Mouse (Mus musculus) kidney, postnatal 4 days (tissue): ENCODE results near the gene Dlg4.
"Not testable (repeated sequence)": the region's sequence is repeated elsewhere in the genome, so short reads cannot be mapped to it uniquely, and the experiment has no call there.

Experiments
- DNase-seq, 2 experiments: peaks; one replicate each; pipeline ENCODE4 v3.0.0; 2021; ENCODE audit warnings: mixed read lengths in 2 of 2

Gene Dlg4

DNA sequence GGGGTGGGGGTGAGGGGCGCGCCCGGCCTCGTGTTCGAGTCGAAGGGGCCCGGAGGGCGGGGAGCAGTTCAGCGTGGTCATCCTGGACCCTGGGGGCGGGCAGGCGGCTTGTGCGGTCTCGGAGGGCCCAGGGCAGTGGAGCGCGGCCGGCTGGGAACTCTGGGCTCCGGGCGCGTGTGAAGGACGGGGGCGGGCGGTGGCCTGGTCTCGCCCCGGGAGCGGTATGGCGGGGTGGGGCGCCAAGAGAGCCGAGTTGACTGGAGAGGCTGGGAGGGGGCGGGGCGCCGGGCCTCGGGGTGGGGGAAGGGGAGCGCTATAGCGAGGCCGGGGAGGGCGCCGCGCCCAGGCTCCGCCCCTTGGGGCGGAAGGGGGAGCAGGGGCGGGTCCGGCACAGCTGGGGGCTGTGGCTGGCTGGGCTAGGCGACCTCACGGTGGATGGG, 19.7 kb upstream of the Dlg4 start:
- peak; percentile 94 to 96 for DNase-seq

DNA sequence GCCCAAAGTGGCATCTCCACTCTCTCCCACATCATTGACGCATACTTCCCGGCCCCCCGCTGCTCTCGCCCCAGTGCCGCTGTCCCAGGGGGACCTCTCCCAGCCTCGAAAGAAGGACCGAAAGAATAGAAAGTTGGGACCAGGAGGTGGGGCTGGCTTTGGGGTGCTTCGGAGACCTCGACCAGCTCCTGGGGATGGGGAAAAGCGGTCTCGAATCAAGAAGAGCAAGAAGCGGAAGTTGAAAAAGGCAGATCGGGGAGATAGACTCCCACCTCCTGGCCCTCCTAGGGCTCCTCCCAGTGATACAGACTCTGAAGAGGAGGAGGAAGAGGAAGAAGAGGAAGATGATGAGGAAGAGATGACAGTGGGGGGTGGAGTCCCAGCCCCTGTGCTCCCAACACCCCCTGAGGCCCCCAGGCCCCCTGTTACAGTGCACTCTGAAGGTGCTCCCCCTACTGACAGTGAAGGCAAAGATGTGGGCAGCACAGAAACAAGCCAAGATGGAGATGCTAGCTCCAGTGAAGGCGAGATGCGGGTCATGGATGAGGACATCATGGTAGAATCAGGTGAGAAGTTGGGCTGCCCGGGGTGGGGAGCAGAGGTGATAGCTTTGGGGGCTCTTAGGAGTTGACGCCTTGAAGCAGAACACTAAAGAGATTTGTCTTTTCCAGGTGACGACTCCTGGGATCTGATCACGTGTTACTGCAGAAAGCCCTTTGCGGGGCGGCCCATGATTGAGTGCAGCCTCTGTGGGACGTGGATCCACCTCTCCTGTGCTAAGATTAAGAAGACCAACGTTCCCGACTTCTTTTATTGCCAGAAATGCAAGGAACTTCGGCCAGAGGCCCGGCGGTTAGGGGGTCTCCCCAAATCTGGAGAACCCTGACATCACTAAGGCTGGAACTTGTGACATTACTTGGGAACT, 17.9 kb upstream of the Dlg4 start:
- no peak for DNase-seq

- DNase-seq, result no peak
These were observed 17.1 kb upstream of the Dlg4 start for GRCm38 (mm10) chr11:69999666-70000065.

DNA sequence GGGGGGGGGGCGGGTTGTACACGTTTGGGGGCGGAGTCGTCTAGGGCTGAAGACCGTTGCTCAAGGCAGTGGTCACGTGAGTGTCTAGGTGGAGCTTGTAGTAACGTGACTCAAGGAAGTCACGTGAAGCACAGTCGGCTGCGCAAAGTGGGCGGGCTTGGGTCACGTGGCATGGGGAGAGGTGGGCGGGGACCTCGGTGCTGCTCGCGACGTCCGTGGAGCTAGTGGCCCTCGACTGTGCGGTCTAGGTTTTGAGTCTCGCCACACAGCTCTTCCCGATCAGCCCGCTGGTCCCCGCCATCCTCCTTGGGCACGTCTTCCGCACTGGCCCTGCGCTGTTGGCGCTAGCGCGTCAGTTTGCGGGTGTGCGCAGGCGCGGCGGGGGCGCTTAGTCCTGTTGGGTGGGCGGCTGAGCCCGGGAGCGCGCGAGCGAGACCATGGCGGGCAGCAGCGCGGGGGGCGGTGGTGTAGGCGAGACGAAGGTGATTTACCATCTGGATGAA, 16.3 kb upstream of the Dlg4 start, which contains the start of gene Dvl2:
Gene Dvl2, plus strand, starts transcription at position 200 of the 503 bp plus-strand sequence.
- peak; percentile 95 to 96 for DNase-seq

DNA sequence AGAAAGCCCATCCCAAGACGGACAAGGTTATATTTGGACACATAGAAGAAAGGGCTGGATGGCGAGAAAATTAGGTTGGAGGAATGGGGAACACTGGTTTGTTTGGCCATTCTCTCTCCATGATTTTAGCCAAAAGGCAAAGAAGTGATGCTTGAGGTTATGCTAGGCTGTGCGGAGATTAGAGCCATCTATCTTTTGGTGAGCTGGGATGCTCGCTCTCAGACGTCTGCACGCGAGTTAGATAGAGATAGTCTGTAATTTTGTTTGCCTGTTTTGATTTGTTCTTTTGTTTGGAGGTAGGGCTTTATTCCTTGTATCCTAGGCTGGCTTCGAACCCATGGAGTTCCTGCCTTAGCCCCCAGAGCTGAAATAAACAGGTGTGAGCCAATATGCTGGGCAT, 15.6 kb upstream of the Dlg4 start:
- DNase-seq, result no peak

- peak; percentile 77 to 82 for DNase-seq
These were observed 14.9 kb upstream of the Dlg4 start for GRCm38 (mm10) chr11:70001865-70002264.

DNA sequence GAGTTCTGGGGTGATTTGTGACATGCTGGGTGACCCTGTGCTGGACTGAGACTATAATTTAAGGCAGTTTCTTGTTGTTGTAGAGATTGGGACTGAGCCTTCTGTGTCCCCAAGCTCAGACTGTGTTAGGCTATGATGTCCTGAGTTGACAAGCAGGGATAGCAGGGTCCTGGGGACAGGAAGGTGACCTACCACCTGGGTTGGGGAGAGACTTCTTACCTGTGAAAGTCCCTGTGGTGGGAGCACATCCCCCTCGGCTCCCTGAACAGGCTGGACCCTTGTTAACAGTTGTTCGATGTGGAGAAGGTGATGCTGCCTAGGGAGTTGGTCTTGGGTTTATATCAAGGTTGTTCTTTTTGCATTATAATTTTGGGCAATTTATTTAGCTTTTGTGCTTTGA, 14.3 kb upstream of the Dlg4 start:
- DNase-seq, result no peak

- peak in 1 of 2 experiments; percentile 63 for DNase-seq
These were observed 11.2 kb upstream of the Dlg4 start for GRCm38 (mm10) chr11:70005521-70005920.

DNA sequence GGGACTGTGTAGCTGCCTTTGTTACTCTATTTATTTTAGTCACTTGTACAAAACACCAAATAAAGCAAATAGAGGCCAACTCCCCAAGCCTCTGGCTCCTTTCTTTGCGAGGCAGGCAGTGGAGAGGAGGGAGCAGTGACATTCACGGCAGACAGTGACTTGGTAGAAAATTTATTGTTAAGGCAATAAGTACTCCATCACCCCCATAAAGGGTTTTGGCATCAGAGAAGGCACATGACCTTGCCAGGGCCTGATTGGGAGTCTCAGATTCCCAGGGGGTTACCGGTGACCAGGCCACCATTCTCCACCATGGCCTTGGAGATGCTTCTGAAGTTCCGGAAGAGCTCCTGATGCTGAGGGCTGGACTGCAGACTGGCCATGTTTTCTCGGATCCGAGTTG, 6.7 kb upstream of the Dlg4 start:
- DNase-seq, result no peak

- no peak for DNase-seq
These were observed 6.2 kb upstream of the Dlg4 start for GRCm38 (mm10) chr11:70010548-70010947.

DNA sequence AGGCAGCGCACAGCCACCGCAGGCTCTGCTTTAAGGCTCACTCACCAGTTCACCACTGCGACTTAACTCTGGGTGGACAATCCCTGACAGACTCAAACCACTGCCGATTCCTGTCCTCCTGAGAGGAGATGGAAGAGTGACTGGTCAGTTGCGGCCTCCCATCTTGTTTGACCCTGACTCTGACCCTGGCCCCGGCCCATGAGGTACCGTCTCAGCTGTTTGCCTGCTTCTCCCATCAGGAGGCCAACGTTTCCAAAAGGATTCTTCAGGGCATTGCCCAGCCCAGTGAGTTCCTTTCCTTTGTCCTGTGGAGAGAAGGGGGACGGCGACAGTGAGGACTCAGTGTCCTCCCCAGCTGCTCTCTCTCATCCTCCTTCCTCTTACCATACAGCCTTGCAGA, 5.8 kb upstream of the Dlg4 start:
- no peak for DNase-seq

GRCm38 (mm10) chr11:70012931-70013330, 3.8 kb upstream of the Dlg4 start:
- DNase-seq, result no peak

- DNase-seq, result no peak
These were observed 3.3 kb upstream of the Dlg4 start for GRCm38 (mm10) chr11:70013408-70013807.

GRCm38 (mm10) chr11:70014051-70014450, 2.7 kb upstream of the Dlg4 start:
- DNase-seq, result no peak

DNA sequence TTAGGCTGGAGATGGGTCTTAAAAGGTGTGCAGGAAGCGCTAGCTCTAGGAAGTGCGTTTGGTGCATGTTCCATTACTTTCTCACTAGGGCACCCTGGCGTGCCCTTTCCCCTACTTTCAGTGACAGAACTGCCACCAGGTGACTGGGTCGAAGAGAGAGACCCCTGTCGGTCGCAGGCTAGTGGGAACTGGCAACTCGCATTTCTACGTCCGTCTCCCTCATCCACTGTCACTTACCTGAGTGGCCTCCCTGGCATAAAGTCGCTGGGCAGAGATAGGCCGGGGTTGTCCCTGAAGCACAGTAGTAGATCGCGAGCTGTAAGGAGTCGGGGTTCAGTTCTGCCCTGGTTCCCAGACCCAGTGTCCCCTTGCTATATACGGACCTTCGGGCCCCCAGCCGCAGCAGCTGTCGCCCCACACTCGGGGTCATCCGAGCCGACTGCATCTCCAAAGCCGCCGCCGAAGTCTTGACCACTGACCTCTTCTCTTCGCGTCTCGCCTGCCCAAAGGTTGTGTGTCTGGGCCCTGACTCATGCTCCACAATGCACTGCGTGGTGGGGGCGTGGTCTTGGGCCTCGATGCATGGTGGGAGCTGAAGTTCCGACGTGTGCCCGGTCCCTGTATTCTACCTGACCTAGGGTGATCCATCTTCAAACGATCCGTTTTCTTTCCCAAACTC, 1.7 kb upstream of the Dlg4 start, which contains the start of gene Acadvl:
Gene Acadvl, minus strand, starts transcription at position 532 of the 679 bp plus-strand sequence.
- peak; percentile 90 to 94 for DNase-seq

- DNase-seq, result no peak
These were observed 1.1 kb upstream of the Dlg4 start for GRCm38 (mm10) chr11:70015677-70016076.

DNA sequence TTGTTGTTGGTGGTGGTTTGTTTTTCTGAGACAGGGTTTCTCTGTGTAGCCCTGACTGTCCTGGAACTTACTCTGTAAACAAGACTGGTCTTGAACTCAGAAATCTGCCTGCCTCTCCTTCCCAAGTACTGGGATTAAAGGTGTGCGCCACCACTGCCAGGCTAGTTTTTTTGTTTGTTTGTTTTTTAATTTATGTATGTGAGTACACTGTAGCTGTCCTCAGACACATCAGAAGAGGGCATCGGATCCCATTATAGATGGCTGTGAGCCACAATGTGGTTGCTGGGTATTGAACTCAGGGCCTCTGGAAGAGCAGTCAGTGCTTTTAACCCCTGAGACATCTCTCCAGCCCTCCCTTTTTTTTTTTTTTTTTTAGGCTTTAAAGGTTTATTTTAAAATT, 565 bp upstream of the Dlg4 start:
- not testable (repeated sequence) for DNase-seq

GRCm38 (mm10) chr11:70017199-70017767, 541 bp downstream of the Dlg4 start:
- no peak for DNase-seq

DNA sequence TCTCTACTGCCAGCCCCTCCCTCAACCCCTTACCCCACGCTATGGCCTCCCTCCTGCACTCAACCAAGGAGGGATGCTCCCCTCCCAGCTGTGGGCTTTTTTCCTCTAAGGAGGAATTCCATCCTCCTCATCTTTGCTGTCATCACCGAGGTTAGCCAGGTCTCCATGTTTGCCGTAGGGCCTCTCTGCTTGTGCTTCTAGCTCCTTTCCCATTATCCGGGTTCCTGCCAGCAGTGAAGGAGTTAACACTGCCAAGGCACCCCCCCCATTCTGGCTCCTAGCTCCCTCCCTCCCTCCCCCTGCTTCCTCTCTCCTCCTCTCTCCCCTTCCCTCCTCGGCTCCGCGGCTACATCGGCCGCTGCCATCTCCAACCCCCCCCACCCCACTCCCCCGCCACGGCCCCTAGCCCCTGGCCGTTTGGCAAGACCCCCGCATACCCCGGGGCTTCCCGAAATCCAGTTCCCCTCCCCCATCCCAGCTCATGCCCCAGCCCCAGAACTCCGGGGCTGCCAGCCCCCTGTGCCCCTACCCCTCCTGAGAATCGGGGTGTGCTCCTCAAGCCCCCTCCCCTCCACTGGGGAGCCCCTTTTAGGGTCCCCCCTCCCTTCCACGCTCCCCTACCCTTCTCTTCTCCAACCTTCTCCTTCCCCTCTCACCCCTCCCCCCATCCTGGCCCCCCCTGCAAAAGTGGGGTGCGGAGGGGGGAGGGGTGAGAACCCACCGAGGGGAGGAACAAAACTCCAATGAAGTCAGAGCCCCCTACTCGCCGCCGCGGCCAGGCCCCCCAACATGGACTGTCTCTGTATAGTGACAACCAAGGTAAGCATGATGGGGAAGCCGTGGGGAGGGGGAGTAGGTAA, 1.6 kb downstream of the Dlg4 start:
- DNase-seq, result peak; percentile 78 to 85

DNA sequence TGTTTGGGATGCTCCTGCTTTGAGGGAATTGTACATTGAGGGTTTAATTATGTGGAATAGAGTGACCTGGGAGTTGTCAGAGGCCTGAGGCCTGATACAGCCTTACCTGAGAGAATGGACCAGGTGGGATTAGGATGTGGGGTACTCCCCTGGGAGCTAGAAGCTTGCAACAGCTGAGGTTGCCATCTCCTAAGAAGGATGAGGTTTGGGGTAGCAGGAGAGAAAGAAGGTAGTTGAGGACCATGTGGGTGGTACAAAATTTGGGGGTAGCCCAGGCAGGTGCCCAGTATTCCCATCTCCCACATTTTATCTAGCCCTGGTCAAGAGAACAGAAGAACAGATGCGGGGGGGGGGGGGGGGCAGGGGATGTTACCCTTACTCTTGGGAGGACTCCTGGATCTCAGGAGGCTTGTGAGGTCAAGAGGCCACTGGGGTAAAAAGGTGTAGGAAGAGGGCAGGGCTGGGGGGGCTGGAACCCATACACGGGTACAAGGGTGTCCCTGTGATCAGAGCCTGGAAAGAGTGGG, 2.8 kb downstream of the Dlg4 start:
- no peak for DNase-seq

- no peak for DNase-seq
These were observed 3.4 kb downstream of the Dlg4 start for GRCm38 (mm10) chr11:70020022-70020631.
